Mouse (Mus musculus) erythroblast, adult 5-6 weeks (primary cell): ENCODE results near the gene Hsd17b3. TPM values are rescaled to one million over a fixed set of nuclear protein-coding genes. Genes with fewer than 3 reads are reported as not detected.
"Not testable (repeated sequence)": the region's sequence is repeated elsewhere in the genome, so short reads cannot be mapped to it uniquely, and the experiment has no call there.

Source experiments
- ATAC-seq: replicated peaks from 2 replicates; pipeline ENCODE4 v1.8.0; 2016; ENCODE audit warnings: moderate number of reproducible peaks, mild to moderate bottlenecking, moderate TSS enrichment, inconsistent platforms; ENCODE audit not compliant: poor library complexity, low FRiP score, severe bottlenecking
- total RNA-seq, 2 experiments: library from RNA; stranded (forward) in 1 of 2; stranded (reverse) in 1 of 2; fragments of 150-400 nt in 1 of 2; fragments of 200-764, 138-1000 nt in 1 of 2; gene quantifications; 2 replicates each; pipeline versions ENCODE4 v1.2.3 to v1.2.4; 2015 to 2017; ENCODE audit warnings: low replicate concordance in 2 of 2

Gene Hsd17b3
- total RNA-seq, 2 experiments from 2014 or later, result not detected

GRCm38 (mm10) chr13:64088057-64088456 lies 973 bp downstream of the Hsd17b3 start:
- no peak for ATAC-seq

- ATAC-seq, result no peak
These were observed 3.0 kb downstream of the Hsd17b3 start for GRCm38 (mm10) chr13:64086036-64086435.

GRCm38 (mm10) chr13:64083331-64083730 lies 5.7 kb downstream of the Hsd17b3 start:
- ATAC-seq, result no peak

- no peak for ATAC-seq
These were observed 7.8 kb downstream of the Hsd17b3 start for GRCm38 (mm10) chr13:64081012-64081919.

GRCm38 (mm10) chr13:64077591-64077990 lies 11.4 kb downstream of the Hsd17b3 start:
- ATAC-seq, result no peak

GRCm38 (mm10) chr13:64076074-64076473 lies 13.0 kb downstream of the Hsd17b3 start:
- no peak for ATAC-seq

- ATAC-seq, result no peak
These were observed 22.4 kb downstream of the Hsd17b3 start for GRCm38 (mm10) chr13:64066653-64067052.

GRCm38 (mm10) chr13:64064276-64064675 lies 24.8 kb downstream of the Hsd17b3 start:
- no peak for ATAC-seq

GRCm38 (mm10) chr13:64060935-64061506 lies 28.0 kb downstream of the Hsd17b3 start:
- ATAC-seq, result no peak

- no peak for ATAC-seq
These were observed 35.1 kb downstream of the Hsd17b3 start for GRCm38 (mm10) chr13:64053959-64054358.

- ATAC-seq, result not testable (repeated sequence)
These were observed 36.7 kb downstream of the Hsd17b3 start for GRCm38 (mm10) chr13:64052281-64052680.

GRCm38 (mm10) chr13:64050895-64051294 lies 38.1 kb downstream of the Hsd17b3 start:
- no peak for ATAC-seq

GRCm38 (mm10) chr13:64049535-64049934 lies 39.5 kb downstream of the Hsd17b3 start:
- no peak for ATAC-seq

GRCm38 (mm10) chr13:64048467-64048866 lies 40.6 kb downstream of the Hsd17b3 start:
- ATAC-seq, result no peak

GRCm38 (mm10) chr13:64039976-64040375 lies 49.1 kb downstream of the Hsd17b3 start:
- no peak for ATAC-seq

GRCm38 (mm10) chr13:64038114-64038513 lies 50.9 kb downstream of the Hsd17b3 start:
- ATAC-seq, result no peak

GRCm38 (mm10) chr13:64036079-64037011 lies 52.7 kb downstream of the Hsd17b3 start:
- peak; percentile 77 for ATAC-seq

GRCm38 (mm10) chr13:64035036-64035435 lies 54.0 kb downstream of the Hsd17b3 start:
- no peak for ATAC-seq

GRCm38 (mm10) chr13:64033921-64034320 lies 55.1 kb downstream of the Hsd17b3 start:
- no peak for ATAC-seq

- ATAC-seq, result no peak
These were observed 55.8 kb downstream of the Hsd17b3 start for GRCm38 (mm10) chr13:64033181-64033580.
